Comparison of ENCODE assay signal across 30 mouse cellular contexts in genomic region chr8:95056414-95056813, GRCm38 (mm10). TPM values are rescaled to one million over a fixed set of nuclear protein-coding genes. Genes with fewer than 3 reads are reported as not detected.
DNase-seq lines count a peak whose midpoint lies in the region; ATAC-seq and TF ChIP-seq lines count a peak whose summit lies in the region.
"Had no signal": no experiment of that assay in that cellular context is flagged by ENCODE, and none has a peak within 500 bp of the region (broad histone marks: within the 10 kb centered on the region; RNA-seq: fewer than 3 reads in every experiment).

No protein-coding gene starts in this region.

- TF ChIP-seq CTCF in thymus, adult 2 months (IDR thresholded peaks at IDR 0.05; ENCODE audit: borderline replicate concordance, control insufficient read depth, extremely low read depth, insufficient read depth, low read length, poor library complexity) = no peak
- TF ChIP-seq CTCF in liver, embryonic 14.5 days (IDR thresholded peaks at IDR 0.05; ENCODE audit: low read depth) = no peak

- no peak for TF ChIP-seq POLR2A in thymus, adult 2 months (IDR thresholded peaks at IDR 0.05; ENCODE audit: control insufficient read depth, extremely low read depth, insufficient read depth, low read length, poor library complexity)

- 21% methylated on average over 5 of the region's 5 CpGs for WGBS in thymus, adult 2 months
- 23% methylated on average over 5 of the region's 5 CpGs for WGBS in liver, embryonic 14.5 days (ENCODE audit: insufficient replicate concordance)
- whole genome bisulfite sequencing in heart, embryonic 10.5 days = 75% methylated on average over 5 of the region's 5 CpGs

- H3K27ac ChIP-seq in thymus, adult 2 months (ENCODE audit: control insufficient read depth, insufficient read depth, low read length) = no peak overlapping the region
- no peak overlapping the region for H3K27ac ChIP-seq in liver, embryonic 14.5 days
- H3K27ac ChIP-seq in heart, embryonic 10.5 days = no peak overlapping the region
- H3K27ac ChIP-seq: forebrain, embryonic 13.5 days; hindbrain, embryonic 15.5 days; layer of hippocampus, adult 2 months; midbrain, embryonic 13.5 days; neural tube, embryonic 13.5 days had no signal

- ATAC-seq in liver, embryonic 14.5 days (ENCODE audit: insufficient read depth) = peak; percentile 83
- peak; percentile 79 for ATAC-seq in megakaryocyte-erythroid progenitor cell, adult 5-6 weeks (replicated peaks; ENCODE audit: low FRiP score, low TSS enrichment, poor library complexity, severe bottlenecking)
- ATAC-seq: forebrain, embryonic 13.5 days; inflammation-experienced regulatory T-cells, adult 6 months; midbrain, embryonic 13.5 days had no signal

- H3K9me3 ChIP-seq in liver, embryonic 14.5 days (ENCODE audit: control insufficient read depth, low read length) = no peaks in the 10 kb centered on the region
- no peaks in the 10 kb centered on the region for H3K9me3 ChIP-seq in heart, embryonic 10.5 days
- H3K9me3 ChIP-seq: forebrain, embryonic 13.5 days; hindbrain, embryonic 15.5 days; midbrain, embryonic 13.5 days; neural tube, embryonic 13.5 days had no signal

- no peaks in the 10 kb centered on the region for H3K27me3 ChIP-seq in thymus, adult 2 months (ENCODE audit: control insufficient read depth, insufficient read depth, low read length)
- no peaks in the 10 kb centered on the region for H3K27me3 ChIP-seq in liver, embryonic 14.5 days (ENCODE audit: control insufficient read depth, insufficient read depth, low read length)
- no peaks in the 10 kb centered on the region for H3K27me3 ChIP-seq in heart, embryonic 10.5 days (ENCODE audit: insufficient read depth, poor library complexity, severe bottlenecking)
- H3K27me3 ChIP-seq: forebrain, embryonic 13.5 days; hindbrain, embryonic 15.5 days; midbrain, embryonic 13.5 days; neural tube, embryonic 13.5 days had no signal

- TF ChIP-seq EP300 in liver, embryonic 14.5 days (IDR thresholded peaks at IDR 0.05; ENCODE audit: low read depth) = peak; percentile 63

- DNase-seq in thymus, postnatal 14 days = peak; percentile 15
- DNase-seq in thymus, adult 2 months = no peak
- peak; percentile 55 for DNase-seq in liver
- peak; percentile 36 to 58 (median 44) for DNase-seq in liver, embryonic 14.5 days (ENCODE audit: low read depth in 3 of 3, low spot score in 3 of 3)
- DNase-seq in left cerebral cortex, adult 18-20 months (ENCODE audit: low spot score in 2 of 2) = no peak
- DNase-seq in heart, embryonic 10.5 days (ENCODE audit: low spot score) = no peak
- DNase-seq: adrenal gland, adult 8-10 months; cerebellum, adult 11 months; cerebellum, adult 9-10 months; cerebellum, postnatal 36 days; gastrocnemius, postnatal 25 days; heart, adult 11 months; heart, postnatal 4 days; kidney, adult 18-20 months; kidney, postnatal 36 days; left cerebral cortex, postnatal 4 days; lung, embryonic 14.5 days; lung, postnatal 14 days had no signal

- H3K36me3 ChIP-seq in thymus, adult 2 months (ENCODE audit: control insufficient read depth, insufficient read depth, low read length) = no peaks in the 10 kb centered on the region
- H3K36me3 ChIP-seq in liver, embryonic 14.5 days (replicated peaks; ENCODE audit: control insufficient read depth, insufficient read depth, low read depth) = no peaks in the 10 kb centered on the region
- no peaks in the 10 kb centered on the region for H3K36me3 ChIP-seq in heart, embryonic 10.5 days
- H3K36me3 ChIP-seq: hindbrain, embryonic 15.5 days; midbrain, embryonic 13.5 days; neural tube, embryonic 13.5 days had no signal

- 0 out of 2 replicates have a peak overlapping the region, but pooled peaks have one; percentile 2 for H3K4me2 ChIP-seq in liver, embryonic 14.5 days (ENCODE audit: low read depth)
- H3K4me2 ChIP-seq: forebrain, embryonic 13.5 days; heart, embryonic 11.5 days; hindbrain, embryonic 15.5 days; lung, embryonic 14.5 days; midbrain, embryonic 13.5 days; neural tube, embryonic 13.5 days had no signal

- no peak overlapping the region for H3K4me3 ChIP-seq in thymus, adult 2 months (ENCODE audit: control insufficient read depth, insufficient read depth, low read length)
- no peak overlapping the region for H3K4me3 ChIP-seq in liver, embryonic 14.5 days (ENCODE audit: insufficient read depth in 1 of 2, low read depth in 2 of 2, low read length in 2 of 2)
- H3K4me3 ChIP-seq in heart, embryonic 10.5 days = no peak overlapping the region
- H3K4me3 ChIP-seq: forebrain, embryonic 13.5 days; hindbrain, embryonic 15.5 days; layer of hippocampus, adult 2 months; midbrain, embryonic 13.5 days; neural tube, embryonic 13.5 days had no signal

- no peak overlapping the region for H3K9ac ChIP-seq in liver, embryonic 14.5 days (replicated peaks)
- H3K9ac ChIP-seq: forebrain, embryonic 13.5 days; hindbrain, embryonic 15.5 days; lung, embryonic 14.5 days; midbrain, embryonic 13.5 days; neural tube, embryonic 13.5 days had no signal

- peaks cover 17% of the 10 kb centered on the region for H3K4me1 ChIP-seq in thymus, adult 2 months (replicated peaks; ENCODE audit: control insufficient read depth, insufficient read depth, low read length)
- peaks cover 13 to 31% of the 10 kb centered on the region in 2 experiments for H3K4me1 ChIP-seq in liver, embryonic 14.5 days (replicated peaks; ENCODE audit: control insufficient read depth in 2 of 2, insufficient read depth in 2 of 2, low read length in 1 of 2)
- peaks cover 11% of the 10 kb centered on the region; the same call in 1 of the 2 replicates for H3K4me1 ChIP-seq in heart, embryonic 10.5 days
- H3K4me1 ChIP-seq: forebrain, embryonic 13.5 days; neural tube, embryonic 13.5 days had no signal

RNA-seq across cellular contexts. Expression of gene Drc7, which starts 1.5 kb away (rescaled TPM):
- polyA plus RNA-seq in thymus, adult 2 months (2012; rRNA removed) = 2.6 and 2.7 TPM in 2 replicates
- polyA plus RNA-seq in liver, embryonic 14.5 days (2012; rRNA removed) = 0.19 and 0.21 TPM in 2 replicates
- polyA plus RNA-seq in liver, embryonic 14.5 days (2014; fragmentation: Nextera tagmentation; extraction: Ambion mirVana) = 0.15 and 0.33 TPM in 2 replicates
- total RNA-seq in megakaryocyte-erythroid progenitor cell, adult 5-6 weeks (2014; fragmentation: Nextera tagmentation) = 0.68 TPM in 1 of 2 replicates, not detected in the other
- total RNA-seq in megakaryocyte-erythroid progenitor cell, adult 5-6 weeks (2017) = 0.84 and 2.0 TPM in 2 replicates
- total RNA-seq in left cerebral cortex, adult 18-20 months (2021) = under 1 TPM; 0.45 to 0.81 TPM
- 0.09 TPM in 1 of 2 replicates, not detected in the other for polyA plus RNA-seq in heart, embryonic 10.5 days (2016; fragmentation: Nextera tagmentation; extraction: Ambion mirVana)
- total RNA-seq: adrenal gland, adult 8-10 months; adrenal gland, postnatal 4 days; CH12.LX; gastrocnemius, adult 18-20 months; gastrocnemius, postnatal 25 days; heart, postnatal 4 days had no signal
- polyA plus RNA-seq: embryonic facial prominence, embryonic 11.5 days; heart, embryonic 11.5 days; inflammation-experienced regulatory T-cells, adult 6 months; lung, embryonic 14.5 days had no signal

RNA-seq across cellular contexts. Expression of gene Katnb1, which starts 24.6 kb away (rescaled TPM):
- 38.4 and 41.6 TPM in 2 replicates for polyA plus RNA-seq in thymus, adult 2 months (2012; rRNA removed)
- polyA plus RNA-seq in liver, embryonic 14.5 days (2012; rRNA removed) = 7.4 and 8.4 TPM in 2 replicates
- polyA plus RNA-seq in liver, embryonic 14.5 days (2014; fragmentation: Nextera tagmentation; extraction: Ambion mirVana) = 8.0 and 10.1 TPM in 2 replicates
- total RNA-seq in megakaryocyte-erythroid progenitor cell, adult 5-6 weeks (2014; fragmentation: Nextera tagmentation) = 7.7 and 18.8 TPM in 2 replicates
- total RNA-seq in megakaryocyte-erythroid progenitor cell, adult 5-6 weeks (2017) = 19.4 and 27.5 TPM in 2 replicates
- total RNA-seq in left cerebral cortex, adult 18-20 months (2021) = 10 to 100 TPM; 42.1 to 50.6 TPM
- polyA plus RNA-seq in heart, embryonic 10.5 days (2016; fragmentation: Nextera tagmentation; extraction: Ambion mirVana) = 25.8 and 29.8 TPM in 2 replicates

RNA-seq across cellular contexts. Expression of gene Adgrg3, which starts 38.9 kb away (rescaled TPM):
- 27.0 and 32.0 TPM in 2 replicates for polyA plus RNA-seq in thymus, adult 2 months (2012; rRNA removed)
- polyA plus RNA-seq in liver, embryonic 14.5 days (2012; rRNA removed) = 8.3 and 9.6 TPM in 2 replicates
- polyA plus RNA-seq in liver, embryonic 14.5 days (2014; fragmentation: Nextera tagmentation; extraction: Ambion mirVana) = 4.9 and 5.8 TPM in 2 replicates
- total RNA-seq in megakaryocyte-erythroid progenitor cell, adult 5-6 weeks (2014; fragmentation: Nextera tagmentation) = 30.9 and 44.1 TPM in 2 replicates
- 20.4 and 46.4 TPM in 2 replicates for total RNA-seq in megakaryocyte-erythroid progenitor cell, adult 5-6 weeks (2017)
- total RNA-seq in left cerebral cortex, adult 18-20 months (2021) = under 1 TPM; 0.30 to 0.87 TPM
- polyA plus RNA-seq in heart, embryonic 10.5 days (2016; fragmentation: Nextera tagmentation; extraction: Ambion mirVana) = 3.0 and 3.9 TPM in 2 replicates
- total RNA-seq: CH12.LX had no signal

Comparison
In these comparisons a context has a peak if more than half of its experiments do, and no peak if none do; other contexts are left out.
1. DNase-seq: peak in thymus, postnatal 14 days (single experiment), liver (single experiment) and liver, embryonic 14.5 days (3 of 3); none in thymus, adult 2 months (single experiment), left cerebral cortex, adult 18-20 months (0 of 2) and heart, embryonic 10.5 days (single experiment).